8 mouse cellular contexts compared by ENCODE assay signal in genomic region chr19:10709360-10710087, GRCm38 (mm10). TPM values are rescaled to one million over a fixed set of nuclear protein-coding genes. Genes with fewer than 3 reads are reported as not detected.
A peak's percentile ranks its signal among the peaks of the same experiment; 100 is the strongest.
DNase-seq lines count a peak whose midpoint lies in the region; ATAC-seq and TF ChIP-seq lines count a peak whose summit lies in the region.

No protein-coding gene starts in this region.

- H3K4me1 ChIP-seq in embryonic facial prominence, embryonic 13.5 days = peaks cover 25% of the 10 kb centered on the region
- H3K4me1 ChIP-seq in limb, embryonic 12.5 days (replicated peaks) = peaks cover 15% of the 10 kb centered on the region
- H3K4me1 ChIP-seq in midbrain, embryonic 15.5 days = peaks cover 27% of the 10 kb centered on the region
- H3K4me1 ChIP-seq in spleen, adult 2 months (ENCODE audit: control insufficient read depth, insufficient read depth, insufficient read length) = no peaks in the 10 kb centered on the region

- H3K27ac ChIP-seq in embryonic facial prominence, embryonic 13.5 days = peak overlapping the region; percentile 68
- no peak overlapping the region for H3K27ac ChIP-seq in limb, embryonic 12.5 days
- H3K27ac ChIP-seq in midbrain, embryonic 15.5 days = peak overlapping the region; percentile 80
- no peak overlapping the region for H3K27ac ChIP-seq in spleen, adult 2 months (ENCODE audit: insufficient read depth, low read length)

- H3K4me2 ChIP-seq in embryonic facial prominence, embryonic 13.5 days = 0 out of 2 replicates have a peak overlapping the region, but pooled peaks have one; percentile 5
- no peak overlapping the region for H3K4me2 ChIP-seq in limb, embryonic 12.5 days
- no peak overlapping the region for H3K4me2 ChIP-seq in midbrain, embryonic 15.5 days

- peak; percentile 56 for ATAC-seq in embryonic facial prominence, embryonic 13.5 days (ENCODE audit: insufficient number of reproducible peaks, insufficient read depth, low FRiP score, low TSS enrichment, low read depth)
- peak; percentile 53 for ATAC-seq in limb, embryonic 12.5 days (ENCODE audit: insufficient number of reproducible peaks, insufficient read depth, low FRiP score, low TSS enrichment, low read depth)
- peak; percentile 76 for ATAC-seq in midbrain, embryonic 15.5 days (replicated peaks)

- WGBS in embryonic facial prominence, embryonic 13.5 days = 28% methylated on average over 8 of the region's 8 CpGs
- WGBS in limb, embryonic 12.5 days = 25% methylated on average over 8 of the region's 8 CpGs
- 14% methylated on average over 8 of the region's 8 CpGs for WGBS in midbrain, embryonic 15.5 days
- 14% methylated on average over 8 of the region's 8 CpGs for WGBS in spleen, adult 2 months

- DNase-seq in 3T3-L1 (ENCODE audit: low read depth, low spot score) = peak; percentile 98
- DNase-seq in adrenal gland, postnatal 36 days = peak; percentile 95 to 96
- DNase-seq in heart, adult 8-10 months (ENCODE audit: low spot score) = peak; percentile 92
- peak; percentile 94 to 98 for DNase-seq in kidney, adult 8-10 months
- DNase-seq in spleen, adult 2 months (ENCODE audit: low read depth in 1 of 2, low spot score in 2 of 2) = peak; percentile 36 to 80

- peak; percentile 95 for TF ChIP-seq CTCF in spleen, adult 2 months (IDR thresholded peaks at IDR 0.05; ENCODE audit: extremely low read depth, insufficient read depth, insufficient read length, insufficient replicate concordance)

- TF ChIP-seq POLR2A in spleen, adult 2 months (IDR thresholded peaks at IDR 0.05; ENCODE audit: low read depth, low read length) = no peak

- no peak overlapping the region for H3K4me3 ChIP-seq in embryonic facial prominence, embryonic 13.5 days
- H3K4me3 ChIP-seq in limb, embryonic 12.5 days (replicated peaks) = no peak overlapping the region
- H3K4me3 ChIP-seq in midbrain, embryonic 15.5 days = no peak overlapping the region
- no peak overlapping the region for H3K4me3 ChIP-seq in spleen, adult 2 months (ENCODE audit: extremely low read depth, insufficient read depth, insufficient read length)

- peaks cover 70% of the 10 kb centered on the region for H3K36me3 ChIP-seq in embryonic facial prominence, embryonic 13.5 days
- peaks cover 60% of the 10 kb centered on the region for H3K36me3 ChIP-seq in limb, embryonic 12.5 days
- H3K36me3 ChIP-seq in midbrain, embryonic 15.5 days (replicated peaks) = peaks cover 30% of the 10 kb centered on the region
- peaks cover 25% of the 10 kb centered on the region for H3K36me3 ChIP-seq in spleen, adult 2 months (ENCODE audit: control insufficient read depth, insufficient read depth, low read length)

- no peaks in the 10 kb centered on the region for H3K9me3 ChIP-seq in embryonic facial prominence, embryonic 13.5 days
- no peaks in the 10 kb centered on the region for H3K9me3 ChIP-seq in limb, embryonic 12.5 days
- H3K9me3 ChIP-seq in midbrain, embryonic 15.5 days = no peaks in the 10 kb centered on the region

- no peaks in the 10 kb centered on the region for H3K27me3 ChIP-seq in embryonic facial prominence, embryonic 13.5 days
- H3K27me3 ChIP-seq in limb, embryonic 12.5 days = no peaks in the 10 kb centered on the region
- no peaks in the 10 kb centered on the region for H3K27me3 ChIP-seq in midbrain, embryonic 15.5 days (replicated peaks)
- H3K27me3 ChIP-seq in spleen, adult 2 months (ENCODE audit: control insufficient read depth, insufficient read depth, low read length) = no peaks in the 10 kb centered on the region

- peak overlapping the region; percentile 51; the same call in 1 of the 2 replicates for H3K9ac ChIP-seq in embryonic facial prominence, embryonic 13.5 days
- H3K9ac ChIP-seq in limb, embryonic 12.5 days (replicated peaks) = no peak overlapping the region; the same call in 1 of the 2 replicates
- H3K9ac ChIP-seq in midbrain, embryonic 15.5 days = peak overlapping the region; percentile 12; the same call in 1 of the 2 replicates

RNA-seq across cellular contexts. Expression of gene Vps37c, which starts 21.0 kb away (rescaled TPM):
- 10 to 100 TPM; 21.1 to 30.5 TPM for total RNA-seq in adrenal gland, postnatal 36 days (2021)
- polyA plus RNA-seq in embryonic facial prominence, embryonic 13.5 days (2015; fragmentation: Nextera tagmentation; extraction: Ambion mirVana) = 36.4 and 36.8 TPM in 2 replicates
- 10 to 100 TPM; 21.0 to 25.1 (median 23.0) TPM for total RNA-seq in heart, adult 8-10 months (2022)
- polyA plus RNA-seq in limb, embryonic 12.5 days (2016; fragmentation: Nextera tagmentation; extraction: Ambion mirVana) = 27.6 and 33.4 TPM in 2 replicates
- 31.8 TPM in 2 replicates for polyA plus RNA-seq in midbrain, embryonic 15.5 days (2015; fragmentation: Nextera tagmentation; extraction: Ambion mirVana)
- 19.7 and 22.0 TPM in 2 replicates for polyA plus RNA-seq in spleen, adult 2 months (2012; rRNA removed)

RNA-seq across cellular contexts. Expression of gene Cd5, which starts 29.3 kb away (rescaled TPM):
- total RNA-seq in adrenal gland, postnatal 36 days (2021) = under 1 TPM in 1 of 2 experiments, not detected in 1; 0.20 TPM
- polyA plus RNA-seq in embryonic facial prominence, embryonic 13.5 days (2015; fragmentation: Nextera tagmentation; extraction: Ambion mirVana) = 0.41 and 0.42 TPM in 2 replicates
- under 1 TPM; 0.16 to 0.26 (median 0.21) TPM for total RNA-seq in heart, adult 8-10 months (2022)
- 0.10 and 0.18 TPM in 2 replicates for polyA plus RNA-seq in limb, embryonic 12.5 days (2016; fragmentation: Nextera tagmentation; extraction: Ambion mirVana)
- polyA plus RNA-seq in midbrain, embryonic 15.5 days (2015; fragmentation: Nextera tagmentation; extraction: Ambion mirVana) = 0.52 and 0.86 TPM in 2 replicates
- polyA plus RNA-seq in spleen, adult 2 months (2012; rRNA removed) = 35.2 and 41.1 TPM in 2 replicates

RNA-seq across cellular contexts. Expression of gene Pga5, which starts 31.7 kb away (rescaled TPM):
- total RNA-seq in adrenal gland, postnatal 36 days (2021) = not detected
- not detected in 2 replicates for polyA plus RNA-seq in embryonic facial prominence, embryonic 13.5 days (2015; fragmentation: Nextera tagmentation; extraction: Ambion mirVana)
- total RNA-seq in heart, adult 8-10 months (2022) = not detected
- polyA plus RNA-seq in limb, embryonic 12.5 days (2016; fragmentation: Nextera tagmentation; extraction: Ambion mirVana) = not detected in 2 replicates
- not detected in 2 replicates for polyA plus RNA-seq in midbrain, embryonic 15.5 days (2015; fragmentation: Nextera tagmentation; extraction: Ambion mirVana)
- polyA plus RNA-seq in spleen, adult 2 months (2012; rRNA removed) = not detected in 2 replicates

Comparison
In these comparisons a context has a peak if more than half of its experiments do, and no peak if none do; other contexts are left out.
1. H3K27ac ChIP-seq: peak in embryonic facial prominence, embryonic 13.5 days (single experiment) and midbrain, embryonic 15.5 days (single experiment); none in limb, embryonic 12.5 days (single experiment) and spleen, adult 2 months (single experiment).
2. RNA of gene Cd5, which starts 29.3 kb away (polyA plus RNA-seq): 35.2 to 41.1 TPM in spleen, adult 2 months; 0.52 to 0.86 TPM in midbrain, embryonic 15.5 days, 0.41 to 0.42 TPM in embryonic facial prominence, embryonic 13.5 days and 0.10 to 0.18 TPM in limb, embryonic 12.5 days; every median in the first group is over 10 times any median in the second.
3. Peak in every context shown above with its lines, with median percentiles within 50 percentile points of each other: DNase-seq and ATAC-seq.